Mouse (Mus musculus) lung, postnatal 0 days (tissue): ENCODE results near the gene E130311K13Rik. TPM values are rescaled to one million over a fixed set of nuclear protein-coding genes. Genes with fewer than 3 reads are reported as not detected.

ENCODE experiments used
- ATAC-seq: fragments of 200-750 bp; cut with Nextera tagmentation; 2 replicates; pipeline ENCODE4 v1.8.0; 2017; ENCODE audit warnings: moderate library complexity
- DNase-seq: peaks from one replicate; pipeline ENCODE4 v3.0.0-alpha.2; 2016; ENCODE audit warnings: low spot score
- H3K27ac ChIP-seq: fragments of 300-500 bp; sonication (generic); 2 replicates; pipeline ENCODE4 v1.5.1; 2014; ENCODE audit warnings: antibody characterized with exemption, mild to moderate bottlenecking, low read length, mixed read lengths
- H3K27me3 ChIP-seq: fragments of 300-500 bp; sonication (generic); replicated peaks from 2 replicates; pipeline ENCODE4 v1.6.1; 2014; ENCODE audit warnings: low read length, mixed read lengths; ENCODE audit not compliant: insufficient read depth
- H3K36me3 ChIP-seq: fragments of 300-500 bp; sonication (generic); 2 replicates; pipeline ENCODE4 v1.6.1; 2014; ENCODE audit warnings: low read length, mixed read lengths; ENCODE audit not compliant: insufficient read depth
- H3K4me1 ChIP-seq: fragments of 300-500 bp; sonication (generic); 2 replicates; pipeline ENCODE4 v1.6.1; 2014; ENCODE audit warnings: antibody characterized with exemption, low read depth, low read length, mixed read lengths; ENCODE audit not compliant: insufficient read depth
- H3K4me2 ChIP-seq: fragments of 300-500 bp; sonication (generic); replicated peaks from 2 replicates; pipeline ENCODE4 v1.6.1; 2014; ENCODE audit warnings: low read depth, mild to moderate bottlenecking, low read length, moderate library complexity, mixed read lengths
- H3K4me3 ChIP-seq: fragments of 300-500 bp; sonication (generic); 2 replicates; pipeline ENCODE4 v1.5.1; 2014; ENCODE audit warnings: low read depth, low read length
- H3K9ac ChIP-seq: fragments of 300-500 bp; sonication (generic); replicated peaks from 2 replicates; pipeline ENCODE4 v1.6.1; 2014; ENCODE audit warnings: low read depth, mild to moderate bottlenecking
- H3K9me3 ChIP-seq: fragments of 300-500 bp; sonication (generic); 2 replicates; pipeline ENCODE4 v1.6.1; 2016; ENCODE audit warnings: low read length, mixed read lengths
- CTCF ChIP-seq: IDR thresholded peaks from 2 replicates; pipeline ENCODE4 v1.5.1; 2016; ENCODE audit warnings: antibody characterized with exemption, mild to moderate bottlenecking
- EP300 ChIP-seq: IDR thresholded peaks from 2 replicates; pipeline ENCODE4 v1.6.1; 2016; ENCODE audit warnings: antibody characterized with exemption, mild to moderate bottlenecking, control low read depth
- WGBS: fragments of 180-500 bp; shearing (Covaris S2); extraction: QIAGEN DNeasy Blood & Tissue Kit; methylation state at CpG from one replicate; pipeline ENCODE4 v1.1.7; 2014; 5-methylcytosine and 5-hydroxymethylcytosine counted together
- polyA plus RNA-seq: library from polyadenylated mRNA; unstranded; fragments of >200 nt; fragmentation: Nextera tagmentation; extraction: Ambion mirVana; gene quantifications from 2 replicates; pipeline ENCODE4 v1.2.1, GENCODE M21; 2015

E130311K13Rik gene
- polyA plus RNA-seq, 1 experiment from 2014 or later, result 6.6 TPM

DNA sequence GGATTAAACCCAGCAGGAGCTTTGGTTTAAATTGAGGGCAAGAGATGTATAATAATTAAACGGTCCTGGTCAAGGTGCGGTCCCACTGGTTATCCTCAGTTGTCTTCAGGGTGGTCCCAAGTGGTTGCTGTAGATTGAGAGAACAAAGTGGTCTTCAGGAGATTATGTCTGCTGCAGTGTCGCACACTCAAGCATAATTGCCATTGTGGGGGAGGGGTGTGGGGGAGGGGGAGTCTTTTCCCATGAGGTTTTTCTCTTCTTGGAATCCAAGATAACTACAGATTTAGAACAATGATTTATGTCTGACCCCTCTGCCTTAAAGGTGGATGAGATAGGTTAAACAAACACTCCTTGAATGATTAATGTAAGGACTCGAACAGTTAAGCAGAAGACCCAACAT, 19.0 kb downstream of the E130311K13Rik start:
- H3K4me3 ChIP-seq, result no peak overlapping the region
- TF ChIP-seq CTCF (no peak), EP300 (no peak)
- no peak overlapping the region for H3K27ac ChIP-seq
- no peaks in the 10 kb centered on the region for H3K36me3 ChIP-seq
- 38% methylated on average over 4 of the region's 4 CpGs for WGBS
- no peak for DNase-seq
- H3K4me1 ChIP-seq, result no peaks in the 10 kb centered on the region
- no peaks in the 10 kb centered on the region for H3K27me3 ChIP-seq
- ATAC-seq, result no peak
- no peak overlapping the region for H3K9ac ChIP-seq
- no peaks in the 10 kb centered on the region for H3K9me3 ChIP-seq
- H3K4me2 ChIP-seq, result no peak overlapping the region

DNA sequence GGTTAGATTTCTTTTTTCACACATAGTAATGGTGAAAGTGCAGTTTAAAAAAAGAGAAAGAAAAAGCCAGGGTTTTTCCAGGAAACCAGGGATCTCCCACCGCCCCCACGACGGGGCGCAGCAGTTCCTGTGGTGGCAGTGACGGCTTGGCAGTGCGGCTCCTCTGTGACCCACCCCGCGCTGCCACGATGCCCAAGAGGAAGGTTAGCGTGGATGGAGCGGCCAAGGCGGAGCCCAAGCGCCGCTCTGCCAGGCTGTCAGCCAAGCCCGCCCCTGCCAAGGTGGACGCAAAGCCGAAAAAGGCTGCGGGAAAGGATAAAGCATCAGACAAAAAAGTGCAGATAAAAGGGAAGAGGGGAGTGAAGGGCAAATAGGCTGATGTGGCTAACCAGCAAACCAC, 24.0 kb downstream of the E130311K13Rik start:
- TF ChIP-seq EP300, result no peak
- no peak for TF ChIP-seq CTCF
- 1% methylated on average over 18 of the region's 18 CpGs for WGBS
- Histone ChIP-seq H3K4me1 (no peaks in the 10 kb centered on the region), H3K27ac (no peak overlapping the region), H3K9me3 (no peaks in the 10 kb centered on the region), H3K27me3 (no peaks in the 10 kb centered on the region), H3K4me2 (peak overlapping the region; percentile 44), H3K9ac (no peak overlapping the region), H3K4me3 (no peak overlapping the region; the same call in 1 of the 2 replicates), H3K36me3 (no peaks in the 10 kb centered on the region)
- ATAC-seq (no peak), DNase-seq (no peak)

DNA sequence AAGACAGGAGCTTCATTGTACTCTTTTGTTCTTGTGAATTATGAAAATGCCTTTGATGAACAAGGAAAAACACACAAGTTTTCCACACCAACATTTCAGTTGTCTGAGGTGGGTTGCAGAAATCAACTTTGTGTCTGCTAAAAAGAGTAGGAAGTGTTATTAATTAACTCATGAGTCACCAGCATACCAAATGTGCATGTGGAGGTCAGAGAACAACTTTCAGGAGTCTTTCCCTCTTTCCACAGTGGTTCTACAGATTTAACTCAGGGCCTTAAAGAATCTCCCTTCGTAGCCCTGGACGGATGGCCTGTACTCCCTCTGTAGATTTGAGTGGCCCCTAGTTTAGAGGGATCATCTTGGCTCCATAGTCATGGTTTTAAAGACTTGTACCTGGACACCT, 25.1 kb downstream of the E130311K13Rik start:
- 79% methylated on average over 2 of the region's 2 CpGs for WGBS
- no peak for TF ChIP-seq CTCF
- TF ChIP-seq EP300, result no peak
- H3K4me2 ChIP-seq, result no peak overlapping the region
- ATAC-seq (no peak), DNase-seq (no peak)
- no peaks in the 10 kb centered on the region for H3K9me3 ChIP-seq
- no peaks in the 10 kb centered on the region; the same call in 1 of the 2 replicates for H3K4me1 ChIP-seq
- H3K27ac ChIP-seq, result no peak overlapping the region
- H3K4me3 ChIP-seq, result no peak overlapping the region
- H3K9ac ChIP-seq, result no peak overlapping the region
- H3K27me3 ChIP-seq, result no peaks in the 10 kb centered on the region
- no peaks in the 10 kb centered on the region for H3K36me3 ChIP-seq

DNA sequence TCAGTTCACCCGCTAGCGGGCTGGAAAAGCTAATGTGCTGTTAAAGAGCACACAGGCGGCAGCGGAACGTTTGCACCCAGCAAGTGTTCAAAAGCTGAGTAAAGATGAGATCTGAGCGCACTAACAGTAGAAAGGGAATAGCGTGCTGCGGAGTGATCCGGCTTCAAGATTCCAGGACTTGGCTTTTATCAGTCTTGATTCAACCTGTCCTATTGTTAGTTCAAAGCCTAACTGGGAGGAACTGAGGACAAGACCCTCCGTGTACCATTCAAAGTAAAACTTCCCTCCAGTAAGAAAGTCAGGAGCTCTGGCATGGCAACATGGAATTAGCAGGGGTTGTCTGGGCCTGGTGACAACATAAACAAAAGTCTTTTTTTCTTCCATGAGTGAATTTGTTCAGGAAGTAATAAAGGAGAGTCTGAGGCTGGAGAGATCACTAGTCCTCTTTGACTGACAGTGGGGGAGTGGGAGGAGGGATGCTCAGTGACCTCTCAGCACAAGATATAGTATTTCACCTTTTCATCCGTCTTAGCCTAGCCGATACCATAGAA, 29.2 kb downstream of the E130311K13Rik start:
- no peak for DNase-seq
- TF ChIP-seq CTCF (no peak), EP300 (no peak)
- no peaks in the 10 kb centered on the region for H3K9me3 ChIP-seq
- H3K9ac ChIP-seq, result no peak overlapping the region
- H3K4me1 ChIP-seq, result peaks cover 4% of the 10 kb centered on the region; the same call in 1 of the 2 replicates
- no peak for ATAC-seq
- no peak overlapping the region for H3K27ac ChIP-seq
- WGBS, result 4% methylated on average over 12 of the region's 12 CpGs
- H3K27me3 ChIP-seq, result no peaks in the 10 kb centered on the region
- H3K4me2 ChIP-seq, result peak overlapping the region; percentile 98
- no peaks in the 10 kb centered on the region for H3K36me3 ChIP-seq
- peak overlapping the region; percentile 55; the same call in 1 of the 2 replicates for H3K4me3 ChIP-seq

GRCm38 (mm10) chr3:63899309-63899695, 30.0 kb downstream of the E130311K13Rik start, which contains the start of gene Plch1:
Gene Plch1 (minus strand): TSS chr3:63899472.
- Histone ChIP-seq H3K9ac (no peak within 1 kb of the TSS; the same call in 1 of the 2 replicates), H3K4me1 (peaks cover 4% of the 10 kb centered on the region; the same call in 1 of the 2 replicates), H3K36me3 (no peaks in the 10 kb centered on the region), H3K4me3 (peak within 1 kb of the TSS; percentile 55), H3K9me3 (no peaks in the 10 kb centered on the region), H3K4me2 (peak within 1 kb of the TSS; percentile 98), H3K27ac (peak within 1 kb of the TSS; percentile 20; the same call in 1 of the 2 replicates), H3K27me3 (no peaks in the 10 kb centered on the region)
- peak; percentile 81 for ATAC-seq
- DNase-seq, result peak; percentile 69
- TF ChIP-seq CTCF (no peak), EP300 (no peak)
- WGBS, result under 1% methylated on average over 12 of the region's 12 CpGs

GRCm38 (mm10) chr3:63898581-63899308, 30.5 kb downstream of the E130311K13Rik start:
- H3K4me3 ChIP-seq, result peak overlapping the region; percentile 55
- H3K9ac ChIP-seq, result no peak overlapping the region; the same call in 1 of the 2 replicates
- TF ChIP-seq CTCF (no peak), EP300 (no peak)
- no peaks in the 10 kb centered on the region for H3K36me3 ChIP-seq
- H3K4me2 ChIP-seq, result peak overlapping the region; percentile 98
- no peaks in the 10 kb centered on the region for H3K9me3 ChIP-seq
- DNase-seq, result peak; percentile 84
- peaks cover 4% of the 10 kb centered on the region; the same call in 1 of the 2 replicates for H3K4me1 ChIP-seq
- no peaks in the 10 kb centered on the region for H3K27me3 ChIP-seq
- 0% methylated on average over 41 of the region's 41 CpGs for WGBS
- peak; percentile 89 for ATAC-seq
- H3K27ac ChIP-seq, result peak overlapping the region; percentile 20; the same call in 1 of the 2 replicates
